Mouse (Mus musculus): ENCODE measurements at regions not wholly inside any gene's neighbourhood (a gene's known extent, or its start where the extent isn't known, plus 50 kb on each side); places are given as distances from the start of the nearest gene placed in this dataset.
A peak's percentile ranks its signal among the peaks of the same experiment; 100 is the strongest.

DNA sequence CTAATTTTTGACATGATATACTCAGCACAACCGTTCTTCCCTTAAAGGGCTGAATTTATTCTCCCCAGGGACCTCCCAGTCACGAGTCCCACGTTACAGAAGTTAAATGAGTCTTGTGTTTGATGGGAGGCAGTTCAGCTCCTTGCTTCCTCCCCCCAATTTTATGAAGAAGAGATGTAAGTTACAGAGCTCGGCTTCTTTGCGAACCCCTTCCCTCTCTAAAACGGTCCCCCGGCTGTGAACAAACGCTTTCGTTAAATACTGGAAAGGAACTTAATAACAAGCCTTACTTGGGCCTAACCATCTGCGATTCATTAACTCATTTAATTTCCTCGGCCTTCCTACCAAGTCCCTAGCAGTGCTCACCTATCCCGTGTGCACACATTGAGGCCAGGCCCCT lies 84.9 kb upstream of the A530016L24Rik start:
- Histone ChIP-seq H3K9ac (ENCODE audit: insufficient read depth, low read depth, low read length, poor library complexity, severe bottlenecking) (no peak overlapping the region), H3K36me3 (ENCODE audit: control insufficient read depth, insufficient read depth, low read length, poor library complexity, severe bottlenecking) (no peaks in the 10 kb centered on the region), H3K4me3 (ENCODE audit: insufficient read depth in 1 of 2, low read depth in 1 of 2, low read length in 2 of 2, poor library complexity in 1 of 2, severe bottlenecking in 1 of 2) (no peak overlapping the region), H3K9me3 (ENCODE audit: control insufficient read depth, insufficient read depth, low read depth, low read length) (no peaks in the 10 kb centered on the region), H3K4me1 (ENCODE audit: control insufficient read depth in 2 of 2, insufficient read depth in 2 of 2, low read length in 2 of 2, poor library complexity in 1 of 2) (no peaks in the 10 kb centered on the region), H3K27ac (ENCODE audit: insufficient read depth, low read depth, low read length, poor library complexity, severe bottlenecking) (no peak overlapping the region)
- TF ChIP-seq ZC3H11A (IDR thresholded peaks at IDR 0.05; ENCODE audit: borderline replicate concordance, low read depth, low read length) (no peak), CHD2 (IDR thresholded peaks at IDR 0.05; ENCODE audit: low read depth, low read length) (no peak), HCFC1 (IDR thresholded peaks at IDR 0.05; ENCODE audit: borderline replicate concordance, insufficient read depth, low read length) (no peak), ZNF384 (IDR thresholded peaks at IDR 0.05; ENCODE audit: low read depth, low read length) (no peak), MAFK (IDR thresholded peaks at IDR 0.05; ENCODE audit: insufficient read depth, low read depth, low read length) (no peak)
- in situ Hi-C loops (cut with MboI; ENCODE audit: low sequenced_read_pairs in 2 of 2, unreplicated experiment in 2 of 2): no loop called here
- DNase-seq (ENCODE audit: low read depth, low spot score): no peak

DNA sequence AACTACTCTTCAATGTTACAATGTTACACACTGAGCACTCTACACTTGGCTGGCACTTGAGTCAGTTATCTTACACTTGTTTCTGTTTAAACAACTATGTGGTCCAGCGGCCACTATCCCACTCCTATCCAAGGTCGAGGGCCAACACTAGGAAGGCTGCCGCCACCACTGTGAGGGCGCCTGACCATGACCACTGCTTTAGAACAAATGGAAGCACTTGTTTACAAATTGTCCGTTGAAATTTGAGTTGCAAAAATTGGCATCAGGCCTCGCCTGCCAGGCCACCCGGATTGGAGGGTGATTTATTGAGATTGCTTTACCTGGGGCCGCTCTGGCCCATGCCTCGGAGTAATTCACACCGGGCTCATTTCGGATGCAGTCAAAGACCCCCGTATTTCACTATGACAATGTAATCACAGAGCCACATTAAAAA lies 83.5 kb upstream of the A530016L24Rik start:
- TF ChIP-seq HCFC1 (IDR thresholded peaks at IDR 0.05; ENCODE audit: borderline replicate concordance, insufficient read depth, low read length) (no peak), MAFK (IDR thresholded peaks at IDR 0.05; ENCODE audit: insufficient read depth, low read depth, low read length) (no peak), ZC3H11A (IDR thresholded peaks at IDR 0.05; ENCODE audit: borderline replicate concordance, low read depth, low read length) (no peak), ZNF384 (IDR thresholded peaks at IDR 0.05; ENCODE audit: low read depth, low read length) (no peak), CHD2 (IDR thresholded peaks at IDR 0.05; ENCODE audit: low read depth, low read length) (no peak)
- H3K4me1 ChIP-seq (ENCODE audit: control insufficient read depth in 2 of 2, insufficient read depth in 2 of 2, low read length in 2 of 2, poor library complexity in 1 of 2): no peaks in the 10 kb centered on the region
- in situ Hi-C loops (cut with MboI; ENCODE audit: low sequenced_read_pairs in 2 of 2, unreplicated experiment in 2 of 2): no loop called here

DNA sequence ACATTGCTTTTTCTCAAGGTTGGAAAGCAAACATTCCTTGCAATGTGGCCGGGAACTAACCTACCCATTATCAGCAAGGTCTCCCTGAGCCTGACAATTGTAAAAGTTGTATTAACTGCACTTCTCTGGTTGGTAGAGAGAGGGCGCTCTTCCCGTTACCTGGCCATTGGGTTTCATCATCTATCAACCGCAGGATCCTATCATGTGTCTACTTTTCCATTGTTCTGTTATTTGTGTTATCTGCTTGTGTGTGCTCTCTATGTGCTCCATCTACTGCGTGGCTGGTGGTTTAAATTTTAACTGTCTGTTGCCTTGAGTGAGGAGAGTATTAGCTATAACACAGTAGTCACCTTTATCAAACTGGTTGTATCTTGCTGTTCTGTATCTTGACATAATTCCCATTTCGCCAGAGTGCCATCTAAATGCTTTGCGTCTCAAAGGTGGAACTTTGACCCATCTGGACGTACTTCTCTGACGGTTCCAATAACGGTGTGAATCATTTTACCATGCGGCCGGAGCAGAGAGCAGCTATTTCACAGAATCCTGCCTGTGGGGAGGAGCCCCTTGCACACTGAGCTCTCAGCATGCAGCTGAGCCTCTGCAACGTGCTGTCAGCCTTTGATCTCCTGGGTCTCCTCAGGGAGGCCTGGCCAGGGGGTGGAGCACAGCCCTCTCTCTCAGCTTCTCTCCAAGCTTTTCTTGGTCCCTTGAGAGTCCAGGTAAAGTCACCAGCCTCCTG lies 77.5 kb upstream of the A530016L24Rik start:
- H3K9ac ChIP-seq (ENCODE audit: insufficient read depth, low read depth, low read length, poor library complexity, severe bottlenecking): no peak overlapping the region
- H3K36me3 ChIP-seq (ENCODE audit: control insufficient read depth, insufficient read depth, low read length, poor library complexity, severe bottlenecking): no peaks in the 10 kb centered on the region
- H3K27ac ChIP-seq (ENCODE audit: insufficient read depth, low read depth, low read length, poor library complexity, severe bottlenecking): no peak overlapping the region
- TF ChIP-seq HCFC1 (IDR thresholded peaks at IDR 0.05; ENCODE audit: borderline replicate concordance, insufficient read depth, low read length) (no peak), ZNF384 (IDR thresholded peaks at IDR 0.05; ENCODE audit: low read depth, low read length) (no peak), CHD2 (IDR thresholded peaks at IDR 0.05; ENCODE audit: low read depth, low read length) (no peak), ZC3H11A (IDR thresholded peaks at IDR 0.05; ENCODE audit: borderline replicate concordance, low read depth, low read length) (no peak), MAFK (IDR thresholded peaks at IDR 0.05; ENCODE audit: insufficient read depth, low read depth, low read length) (no peak)
- H3K4me1 ChIP-seq (ENCODE audit: control insufficient read depth in 2 of 2, insufficient read depth in 2 of 2, low read length in 2 of 2, poor library complexity in 1 of 2): no peaks in the 10 kb centered on the region
- DNase-seq (ENCODE audit: low read depth, low spot score): peak; percentile 40
- no peak overlapping the region for H3K4me3 ChIP-seq (ENCODE audit: insufficient read depth in 1 of 2, low read depth in 1 of 2, low read length in 2 of 2, poor library complexity in 1 of 2, severe bottlenecking in 1 of 2)
- no peaks in the 10 kb centered on the region for H3K9me3 ChIP-seq (ENCODE audit: control insufficient read depth, insufficient read depth, low read depth, low read length)
- in situ Hi-C loops (cut with MboI; ENCODE audit: low sequenced_read_pairs in 2 of 2, unreplicated experiment in 2 of 2): no loop called here

More for the DNA sequence above, 83.5 kb upstream of the A530016L24Rik start:
- Histone ChIP-seq H3K4me3 (ENCODE audit: insufficient read depth in 1 of 2, low read depth in 1 of 2, low read length in 2 of 2, poor library complexity in 1 of 2, severe bottlenecking in 1 of 2) (no peak overlapping the region), H3K9ac (ENCODE audit: insufficient read depth, low read depth, low read length, poor library complexity, severe bottlenecking) (no peak overlapping the region), H3K36me3 (ENCODE audit: control insufficient read depth, insufficient read depth, low read length, poor library complexity, severe bottlenecking) (no peaks in the 10 kb centered on the region), H3K27ac (ENCODE audit: insufficient read depth, low read depth, low read length, poor library complexity, severe bottlenecking) (no peak overlapping the region), H3K9me3 (ENCODE audit: control insufficient read depth, insufficient read depth, low read depth, low read length) (no peaks in the 10 kb centered on the region)
- DNase-seq (ENCODE audit: low read depth, low spot score): no peak

DNA sequence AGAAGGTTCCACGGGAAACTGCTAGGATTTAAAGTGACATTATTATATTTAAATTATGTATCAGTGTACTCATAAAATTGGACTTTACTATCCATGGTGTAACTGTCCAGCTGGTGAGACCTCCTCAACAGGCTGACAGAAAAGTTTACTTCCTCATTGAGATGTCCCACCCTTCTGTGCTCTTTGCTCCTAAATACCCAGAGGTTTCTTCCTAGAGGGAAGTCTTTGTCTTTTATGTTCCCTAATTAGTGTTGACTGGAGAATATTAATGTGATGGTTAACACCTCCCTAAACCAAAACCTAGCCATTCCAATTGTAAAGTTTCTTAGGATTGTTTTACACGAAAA lies 76.9 kb upstream of the A530016L24Rik start:
- H3K9me3 ChIP-seq (ENCODE audit: control insufficient read depth, insufficient read depth, low read depth, low read length): no peaks in the 10 kb centered on the region
- H3K36me3 ChIP-seq (ENCODE audit: control insufficient read depth, insufficient read depth, low read length, poor library complexity, severe bottlenecking): no peaks in the 10 kb centered on the region
- no peak overlapping the region for H3K4me3 ChIP-seq (ENCODE audit: insufficient read depth in 1 of 2, low read depth in 1 of 2, low read length in 2 of 2, poor library complexity in 1 of 2, severe bottlenecking in 1 of 2)
- no peak overlapping the region for H3K9ac ChIP-seq (ENCODE audit: insufficient read depth, low read depth, low read length, poor library complexity, severe bottlenecking)
- no peaks in the 10 kb centered on the region for H3K4me1 ChIP-seq (ENCODE audit: control insufficient read depth in 2 of 2, insufficient read depth in 2 of 2, low read length in 2 of 2, poor library complexity in 1 of 2)
- no peak for DNase-seq (ENCODE audit: low read depth, low spot score)
- TF ChIP-seq CHD2 (IDR thresholded peaks at IDR 0.05; ENCODE audit: low read depth, low read length): no peak
- no peak for TF ChIP-seq MAFK (IDR thresholded peaks at IDR 0.05; ENCODE audit: insufficient read depth, low read depth, low read length)
- no peak for TF ChIP-seq ZC3H11A (IDR thresholded peaks at IDR 0.05; ENCODE audit: borderline replicate concordance, low read depth, low read length)
- no peak for TF ChIP-seq HCFC1 (IDR thresholded peaks at IDR 0.05; ENCODE audit: borderline replicate concordance, insufficient read depth, low read length)
- no peak for TF ChIP-seq ZNF384 (IDR thresholded peaks at IDR 0.05; ENCODE audit: low read depth, low read length)
- H3K27ac ChIP-seq (ENCODE audit: insufficient read depth, low read depth, low read length, poor library complexity, severe bottlenecking): no peak overlapping the region
- in situ Hi-C loops (cut with MboI; ENCODE audit: low sequenced_read_pairs in 2 of 2, unreplicated experiment in 2 of 2): no loop called here

Data from ES-E14 (cell line).